Mouse (Mus musculus) liver, embryonic 11.5 days (tissue): ENCODE data around the gene Foxj3. TPM values are rescaled to one million over a fixed set of nuclear protein-coding genes. Genes with fewer than 3 reads are reported as not detected.
"Not testable (repeated sequence)": the region's sequence is repeated elsewhere in the genome, so short reads cannot be mapped to it uniquely, and the experiment has no call there.

Experiments
- ATAC-seq: fragments of 200-750 bp; cut with Nextera tagmentation; replicated peaks from 2 replicates; pipeline ENCODE4 v1.8.0; 2017; ENCODE audit warnings: moderate number of reproducible peaks, mild to moderate bottlenecking, moderate TSS enrichment, moderate library complexity; ENCODE audit not compliant: low FRiP score
- DNase-seq: peaks from one replicate; pipeline ENCODE4 v3.0.0-alpha.2; 2017; ENCODE audit warnings: low spot score
- H3K27ac ChIP-seq: fragments of 300-500 bp; sonication (generic); 2 replicates; pipeline ENCODE4 v1.5.1; 2014; ENCODE audit warnings: mild to moderate bottlenecking, low read depth, low read length, control low read depth
- H3K27me3 ChIP-seq: fragments of 300-500 bp; sonication (generic); replicated peaks from 2 replicates; pipeline ENCODE4 v1.6.1; 2014; ENCODE audit warnings: low read length, mixed read lengths; ENCODE audit not compliant: control insufficient read depth, insufficient read depth
- H3K36me3 ChIP-seq: fragments of 300-500 bp; sonication (generic); 2 replicates; pipeline ENCODE4 v1.6.1; 2014; ENCODE audit warnings: mild to moderate bottlenecking, low read length, moderate library complexity, mixed read lengths; ENCODE audit not compliant: control insufficient read depth, insufficient read depth
- H3K4me1 ChIP-seq: fragments of 300-500 bp; sonication (generic); replicated peaks from 2 replicates; pipeline ENCODE4 v1.6.1; 2014; ENCODE audit warnings: low read length, mixed read lengths; ENCODE audit not compliant: control insufficient read depth, insufficient read depth
- H3K4me2 ChIP-seq: fragments of 300-500 bp; sonication (generic); 2 replicates; pipeline ENCODE4 v1.6.1; 2014; ENCODE audit warnings: mild to moderate bottlenecking, control low read depth, moderate library complexity
- H3K4me3 ChIP-seq: fragments of 300-500 bp; sonication (generic); 2 replicates; pipeline ENCODE4 v1.5.1; 2014; ENCODE audit warnings: low read depth, low read length, control low read depth
- H3K9ac ChIP-seq: fragments of 300-500 bp; sonication (generic); 2 replicates; pipeline ENCODE4 v1.6.1; 2014; ENCODE audit warnings: low read depth, low read length, control low read depth
- H3K9me3 ChIP-seq: fragments of 300-500 bp; sonication (generic); 2 replicates; pipeline ENCODE4 v1.6.1; 2016; ENCODE audit warnings: low read length, inconsistent platforms, mixed read lengths; ENCODE audit not compliant: control insufficient read depth
- WGBS: fragments of 180-500 bp; shearing (Covaris S2); extraction: QIAGEN DNeasy Blood & Tissue Kit; methylation state at CpG from one replicate; pipeline ENCODE4 v1.1.7; 2014; 5-methylcytosine and 5-hydroxymethylcytosine counted together
- polyA plus RNA-seq: library from polyadenylated mRNA; unstranded; fragments of >200 nt; fragmentation: Nextera tagmentation; extraction: Ambion mirVana; gene quantifications from 2 replicates; pipeline ENCODE4 v1.2.1, GENCODE M21; 2014

Gene Foxj3
- 16.5 and 19.1 TPM in 2 replicates for polyA plus RNA-seq

DNA sequence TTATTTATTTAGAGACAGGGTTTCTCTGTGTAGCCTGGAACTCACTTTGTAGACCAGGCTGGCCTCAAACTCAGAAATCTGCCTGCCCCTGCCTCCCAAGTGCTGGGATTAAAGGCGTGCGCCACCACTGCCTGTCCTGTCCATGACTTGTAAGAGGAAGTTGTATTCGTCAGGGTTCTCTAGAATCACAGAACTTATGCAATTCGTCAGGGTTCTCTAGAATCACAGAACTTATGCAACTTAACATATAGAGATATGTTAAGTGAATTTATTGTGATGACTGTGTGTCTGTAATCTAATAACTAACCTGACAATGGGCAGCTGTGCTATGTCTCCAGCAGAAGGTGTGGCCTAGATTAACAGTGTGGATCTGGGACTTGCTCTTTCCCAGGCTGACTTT, at the start of gene Foxj3:
TSS of gene Foxj3 (plus strand) at position 390 of the 400 bp plus-strand sequence.
- H3K4me3 ChIP-seq, DNase-seq, H3K27ac ChIP-seq, H3K27me3 ChIP-seq, H3K9me3 ChIP-seq, H3K9ac ChIP-seq, H3K36me3 ChIP-seq, ATAC-seq, H3K4me2 ChIP-seq: not testable (repeated sequence)
- H3K4me1 ChIP-seq, result peaks cover 14% of the 10 kb centered on the region
- 61% methylated on average over 4 of the region's 4 CpGs for WGBS

DNA sequence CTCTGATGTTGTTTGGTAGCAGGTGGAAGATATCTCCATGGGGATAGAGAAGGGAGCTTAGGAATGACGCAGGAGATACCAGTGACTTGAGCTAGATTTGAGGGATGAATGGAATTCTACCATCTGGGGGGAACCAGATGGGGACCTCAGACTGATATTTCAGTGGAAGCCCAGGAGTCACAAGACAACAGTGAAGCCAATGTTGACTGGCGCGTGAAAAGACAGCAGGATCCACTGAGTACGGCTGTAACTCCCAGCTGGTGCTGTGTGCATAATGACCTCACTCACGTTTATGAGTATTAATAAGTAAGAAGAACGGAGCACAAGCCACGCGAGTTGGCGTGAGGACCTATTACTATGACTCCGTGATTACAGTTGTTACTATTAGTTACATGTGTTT, 47.1 kb upstream of the Foxj3 start:
- Histone ChIP-seq H3K9me3 (no peaks in the 10 kb centered on the region), H3K27me3 (peaks cover 29% of the 10 kb centered on the region), H3K36me3 (no peaks in the 10 kb centered on the region), H3K27ac (no peak overlapping the region), H3K4me1 (0 out of 2 replicates have a peak, but pooled peaks cover 3% of the 10 kb centered on the region), H3K4me2 (no peak overlapping the region), H3K4me3 (no peak overlapping the region), H3K9ac (no peak overlapping the region)
- no peak for DNase-seq
- ATAC-seq, result no peak
- WGBS, result 90% methylated on average over 10 of the region's 10 CpGs

DNA sequence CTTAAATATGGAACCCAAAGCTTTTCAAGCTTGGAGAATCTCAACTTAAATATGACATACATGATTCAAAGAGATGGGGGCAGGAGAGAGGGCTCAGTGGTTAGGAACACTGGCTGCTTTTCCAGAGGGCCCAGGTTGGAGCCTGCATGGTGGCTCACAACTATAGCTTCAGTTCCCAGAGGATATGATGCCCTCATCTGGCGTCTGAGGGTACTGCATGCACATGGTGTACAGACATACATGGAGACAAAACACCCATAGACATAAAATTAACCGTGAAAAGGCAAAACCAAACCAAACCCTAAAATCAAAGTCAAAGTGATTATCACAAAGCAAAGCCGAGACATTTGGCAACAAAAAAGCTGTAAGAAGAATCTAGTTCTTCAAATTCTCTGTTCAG, 46.0 kb upstream of the Foxj3 start:
- ATAC-seq (no peak), DNase-seq (no peak)
- Histone ChIP-seq H3K9me3 (no peaks in the 10 kb centered on the region), H3K36me3 (no peaks in the 10 kb centered on the region), H3K27me3 (peaks cover 31% of the 10 kb centered on the region), H3K27ac (no peak overlapping the region), H3K9ac (no peak overlapping the region), H3K4me3 (no peak overlapping the region), H3K4me1 (0 out of 2 replicates have a peak, but pooled peaks cover 3% of the 10 kb centered on the region), H3K4me2 (no peak overlapping the region)
- WGBS, result 71% methylated on average over 3 of the region's 3 CpGs

DNA sequence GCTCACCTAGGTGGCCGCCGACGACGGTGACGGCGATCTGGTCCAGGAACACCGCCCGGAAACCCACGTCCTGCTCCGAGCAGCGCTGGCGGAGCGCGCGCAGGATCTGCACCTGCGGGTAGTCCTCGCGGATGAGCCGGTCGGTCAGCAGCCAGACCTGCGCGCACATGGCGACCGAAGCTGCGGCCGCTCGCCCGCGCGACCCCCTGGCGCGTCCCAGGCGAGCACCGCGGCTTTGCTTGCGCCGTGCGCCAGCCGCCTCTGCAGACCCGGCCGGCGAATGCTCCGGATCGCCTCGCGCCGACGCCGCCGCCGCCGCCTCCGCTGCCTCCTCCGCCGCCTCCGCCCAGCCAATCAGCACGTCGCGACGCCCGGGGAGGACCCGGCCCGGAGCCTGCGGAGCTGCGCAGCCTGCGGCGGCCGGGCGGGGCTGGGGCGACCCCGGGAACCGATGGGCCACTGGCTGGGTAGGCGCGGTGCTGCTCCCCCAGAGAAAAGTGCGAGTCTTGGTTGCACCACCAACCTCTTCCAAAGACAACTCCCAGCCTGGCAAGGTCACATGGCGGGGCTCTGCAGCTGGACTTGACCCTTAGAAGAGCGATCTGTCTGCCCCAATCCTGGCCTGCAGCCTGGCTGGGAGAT, 44.4 kb upstream of the Foxj3 start, which contains the start of gene Rimkla:
TSS of gene Rimkla (minus strand) at position 338 of the 642 bp plus-strand sequence.
- 1% methylated on average over 77 of the region's 77 CpGs for WGBS
- H3K27ac ChIP-seq, result no peak within 1 kb of the TSS
- peaks cover 31% of the 10 kb centered on the region for H3K27me3 ChIP-seq
- H3K9me3 ChIP-seq, result no peaks in the 10 kb centered on the region
- 0 out of 2 replicates have a peak, but pooled peaks cover 3% of the 10 kb centered on the region for H3K4me1 ChIP-seq
- peak within 1 kb of the TSS; percentile 57 for H3K4me3 ChIP-seq
- H3K9ac ChIP-seq, result 0 out of 2 replicates have a peak within 1 kb of the TSS, but pooled peaks have one; percentile 18
- DNase-seq (peak; percentile 66), ATAC-seq (peak; percentile 60; the same call in 1 of the 2 replicates)
- no peaks in the 10 kb centered on the region for H3K36me3 ChIP-seq
- H3K4me2 ChIP-seq, result peak within 1 kb of the TSS; percentile 82

GRCm38 (mm10) chr4:119492933-119493327, 43.9 kb upstream of the Foxj3 start:
- peak overlapping the region; percentile 57 for H3K4me3 ChIP-seq
- 33% methylated on average over 10 of the region's 10 CpGs for WGBS
- H3K27me3 ChIP-seq, result peaks cover 31% of the 10 kb centered on the region
- 0 out of 2 replicates have a peak, but pooled peaks cover 3% of the 10 kb centered on the region for H3K4me1 ChIP-seq
- H3K27ac ChIP-seq, result no peak overlapping the region
- H3K9ac ChIP-seq, result no peak overlapping the region
- H3K4me2 ChIP-seq, result peak overlapping the region; percentile 82
- no peak for ATAC-seq
- DNase-seq, result no peak
- H3K9me3 ChIP-seq, result no peaks in the 10 kb centered on the region
- no peaks in the 10 kb centered on the region for H3K36me3 ChIP-seq

DNA sequence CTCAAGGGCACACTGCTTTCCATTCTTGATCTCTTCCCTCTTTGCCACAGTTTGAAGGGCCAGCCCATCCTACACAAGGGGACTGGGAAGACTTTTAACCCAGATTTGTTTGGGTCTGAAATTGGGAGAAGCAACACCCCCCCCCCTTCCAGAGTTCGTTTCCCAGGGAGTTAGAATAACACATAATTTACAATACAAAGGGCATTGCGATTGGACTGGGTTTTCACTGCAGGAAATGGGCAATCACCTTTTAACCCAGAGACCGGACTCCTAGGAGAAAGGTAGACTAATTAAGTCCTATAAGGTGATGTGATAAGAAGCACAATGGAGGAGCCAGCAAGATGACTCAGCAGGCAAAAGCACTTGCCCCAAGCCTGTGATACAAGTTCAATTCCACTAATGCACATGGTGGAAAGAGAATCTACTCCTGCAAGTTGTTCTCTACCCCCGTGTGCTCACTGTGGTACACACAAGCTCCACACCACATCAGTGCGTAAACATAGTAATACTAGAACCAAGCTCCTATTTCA, 38.4 kb upstream of the Foxj3 start:
- no peak overlapping the region for H3K4me3 ChIP-seq
- no peak overlapping the region for H3K9ac ChIP-seq
- DNase-seq (no peak), ATAC-seq (no peak)
- WGBS, result 66% methylated on average over 5 of the region's 5 CpGs
- H3K4me1 ChIP-seq, result no peaks in the 10 kb centered on the region
- H3K27ac ChIP-seq, result no peak overlapping the region
- H3K27me3 ChIP-seq, result peaks cover 8% of the 10 kb centered on the region
- H3K36me3 ChIP-seq, result no peaks in the 10 kb centered on the region
- no peaks in the 10 kb centered on the region for H3K9me3 ChIP-seq
- no peak overlapping the region for H3K4me2 ChIP-seq

- ATAC-seq (no peak), DNase-seq (no peak)
- 63% methylated on average over 2 of the region's 2 CpGs for WGBS
Measured at GRCm38 (mm10) chr4:119511591-119511990, 25.2 kb upstream of the Foxj3 start.

GRCm38 (mm10) chr4:119512731-119513141, 24.1 kb upstream of the Foxj3 start:
- H3K9ac ChIP-seq, result no peak overlapping the region
- no peaks in the 10 kb centered on the region for H3K27me3 ChIP-seq
- H3K4me3 ChIP-seq, result no peak overlapping the region
- no peak for ATAC-seq
- no peak overlapping the region for H3K27ac ChIP-seq
- H3K4me2 ChIP-seq, result no peak overlapping the region
- H3K4me1 ChIP-seq, result no peaks in the 10 kb centered on the region
- no peaks in the 10 kb centered on the region for H3K36me3 ChIP-seq
- DNase-seq, result no peak
- no peaks in the 10 kb centered on the region for H3K9me3 ChIP-seq
- WGBS, result 53% methylated on average over 3 of the region's 3 CpGs

More at GRCm38 (mm10) chr4:119511591-119511990, 25.2 kb upstream of the Foxj3 start:
- H3K4me1 ChIP-seq, result no peaks in the 10 kb centered on the region
- no peak overlapping the region for H3K27ac ChIP-seq
- no peaks in the 10 kb centered on the region for H3K9me3 ChIP-seq
- no peak overlapping the region for H3K4me2 ChIP-seq
- H3K4me3 ChIP-seq, result no peak overlapping the region
- no peaks in the 10 kb centered on the region for H3K27me3 ChIP-seq
- H3K9ac ChIP-seq, result no peak overlapping the region
- no peaks in the 10 kb centered on the region for H3K36me3 ChIP-seq

GRCm38 (mm10) chr4:119523575-119523974, 13.2 kb upstream of the Foxj3 start:
- no peak for ATAC-seq
- H3K9me3 ChIP-seq, result no peaks in the 10 kb centered on the region
- H3K9ac ChIP-seq, result no peak overlapping the region
- no peaks in the 10 kb centered on the region for H3K27me3 ChIP-seq
- no peaks in the 10 kb centered on the region for H3K36me3 ChIP-seq
- no peak overlapping the region for H3K4me3 ChIP-seq
- peak; percentile 16 for DNase-seq
- no peak overlapping the region for H3K4me2 ChIP-seq
- no peak overlapping the region for H3K27ac ChIP-seq
- WGBS, result 69% methylated on average over 4 of the region's 4 CpGs
- no peaks in the 10 kb centered on the region for H3K4me1 ChIP-seq
